Mouse (Mus musculus) liver, postnatal 0 days (tissue): ENCODE measurements around the gene Proser3.

ENCODE experiments used
- CTCF ChIP-seq: sonication (generic); IDR thresholded peaks from 2 replicates; pipeline ENCODE4 v1.5.1; 2016; ENCODE audit warnings: antibody characterized with exemption, low read depth
- EP300 ChIP-seq: IDR thresholded peaks from 2 replicates; pipeline ENCODE4 v1.6.1; 2016; ENCODE audit warnings: antibody characterized with exemption, low read depth, mild to moderate bottlenecking

DNA sequence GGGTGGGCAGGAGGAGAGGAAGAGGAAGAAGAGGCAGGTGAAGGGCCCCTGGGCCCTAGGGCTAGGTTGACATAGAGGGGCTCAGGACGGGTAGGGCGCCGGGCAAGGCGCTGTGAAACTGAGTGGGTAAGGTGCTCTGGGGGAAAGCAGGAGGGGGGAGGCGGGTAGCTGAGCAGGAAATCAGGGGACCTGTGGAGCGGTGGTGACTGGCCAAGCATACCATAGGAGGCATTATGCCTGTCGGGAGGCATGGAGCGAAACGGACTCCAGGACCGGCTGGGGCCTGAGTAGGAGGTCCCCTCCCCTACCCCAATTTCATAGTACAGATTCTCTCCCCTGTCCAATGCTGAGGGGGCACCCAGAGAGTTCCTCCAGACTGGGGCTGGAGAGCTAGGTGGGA lies 29.2 kb downstream of the Proser3 start:
- TF ChIP-seq CTCF (no peak), EP300 (no peak)
